Mouse (Mus musculus) heart, embryonic 15.5 days (tissue): ENCODE data around the gene Ago4. TPM values are rescaled to one million over a fixed set of nuclear protein-coding genes. Genes with fewer than 3 reads are reported as not detected.
A peak's percentile ranks its signal among the peaks of the same experiment; 100 is the strongest.

Experiments used
- ATAC-seq: fragments of 200-750 bp; cut with Nextera tagmentation; replicated peaks from 2 replicates; pipeline ENCODE4 v1.8.0; 2017; ENCODE audit warnings: low read depth, moderate TSS enrichment; ENCODE audit not compliant: insufficient number of reproducible peaks, insufficient read depth, low FRiP score
- H3K27ac ChIP-seq: fragments of 300-500 bp; sonication (generic); 2 replicates; pipeline ENCODE4 v1.5.1; 2015; ENCODE audit warnings: mild to moderate bottlenecking, inconsistent platforms
- H3K27me3 ChIP-seq: fragments of 300-500 bp; sonication (generic); 2 replicates; pipeline ENCODE4 v1.6.1; 2015; ENCODE audit warnings: inconsistent platforms
- H3K36me3 ChIP-seq: fragments of 300-500 bp; sonication (generic); 2 replicates; pipeline ENCODE4 v1.6.1; 2015; ENCODE audit warnings: mild to moderate bottlenecking, inconsistent platforms
- H3K4me1 ChIP-seq: fragments of 300-500 bp; sonication (generic); replicated peaks from 2 replicates; pipeline ENCODE4 v1.6.1; 2015; ENCODE audit warnings: inconsistent platforms
- H3K4me2 ChIP-seq: fragments of 300-500 bp; sonication (generic); 2 replicates; pipeline ENCODE4 v1.6.1; 2015; ENCODE audit warnings: inconsistent platforms, mild to moderate bottlenecking, moderate library complexity
- H3K4me3 ChIP-seq: fragments of 300-500 bp; sonication (generic); 2 replicates; pipeline ENCODE4 v1.5.1; 2015; ENCODE audit warnings: mild to moderate bottlenecking, inconsistent platforms
- H3K9ac ChIP-seq: fragments of 300-500 bp; sonication (generic); 2 replicates; pipeline ENCODE4 v1.6.1; 2015; ENCODE audit warnings: mild to moderate bottlenecking, inconsistent platforms
- H3K9me3 ChIP-seq: fragments of 300-500 bp; sonication (generic); replicated peaks from 2 replicates; pipeline ENCODE4 v1.6.1; 2016; ENCODE audit warnings: inconsistent platforms
- WGBS: fragments of 180-500 bp; shearing (Covaris S2); methylation state at CpG from one replicate; pipeline ENCODE4 v1.1.7; 2015; ENCODE audit warnings: mixed read lengths; 5-methylcytosine and 5-hydroxymethylcytosine counted together
- microRNA-seq: library from miRNA; unstranded; fragments of <30 nt; microRNA quantifications from one replicate; pipeline ENCODE4, GENCODE M21; 2016
- polyA plus RNA-seq: library from polyadenylated mRNA; unstranded; fragments of >200 nt; fragmentation: Nextera tagmentation; extraction: Ambion mirVana; gene quantifications from 2 replicates; pipeline ENCODE4 v1.2.1, GENCODE M21; 2015

Gene Ago4
- polyA plus RNA-seq, 1 experiment from 2014 or later = 0.97 TPM

DNA sequence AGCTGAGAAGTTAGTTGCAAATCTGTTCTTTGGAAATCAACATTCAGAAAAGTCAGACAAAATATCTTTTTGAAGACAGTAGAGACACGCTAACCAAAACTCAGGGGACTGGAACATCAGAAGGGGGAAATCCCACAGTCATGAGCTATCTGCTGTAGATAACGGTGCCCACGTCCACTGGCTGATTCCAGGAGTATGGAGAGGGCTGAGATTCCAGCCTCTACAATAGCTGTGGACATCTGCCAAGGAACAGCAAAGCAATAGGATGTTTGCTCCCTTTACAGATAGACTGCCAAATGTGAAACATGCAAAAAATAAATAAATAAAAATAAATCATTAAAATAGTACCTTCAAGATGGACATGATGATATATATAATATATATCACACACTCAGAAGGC lies 88.7 kb downstream of the Ago4 start:
- Histone ChIP-seq H3K4me3 (no peak overlapping the region), H3K9ac (no peak overlapping the region), H3K36me3 (peaks cover 46% of the 10 kb centered on the region), H3K9me3 (no peaks in the 10 kb centered on the region), H3K27ac (0 out of 2 replicates have a peak overlapping the region, but pooled peaks have one; percentile 12), H3K4me1 (peaks cover 6% of the 10 kb centered on the region), H3K27me3 (no peaks in the 10 kb centered on the region), H3K4me2 (peak overlapping the region; percentile 15; the same call in 1 of the 2 replicates)
- 29% methylated on average over 3 of the region's 3 CpGs for WGBS
- 0 out of 2 replicates have a peak, but pooled peaks have one; percentile 53 for ATAC-seq

Small RNA genes lying within 50 kb of the gene (microRNA-seq; reads per million reads assigned to microRNA genes)
- gene Mir7119 = not detected

Other genes with a start within 250 kb of the Ago4 start
- 5.2 and 10.9 TPM in 2 replicates for gene Col8a2, start 246.7 kb downstream of the Ago4 start, polyA plus RNA-seq
- gene Adprhl2, start 211.8 kb downstream of the Ago4 start, polyA plus RNA-seq = 30.4 and 44.9 TPM in 2 replicates
- gene Tekt2, start 207.8 kb downstream of the Ago4 start, polyA plus RNA-seq = 1.1 and 2.4 TPM in 2 replicates
- gene Ago3, start 103.9 kb downstream of the Ago4 start, polyA plus RNA-seq = 11.5 and 13.9 TPM in 2 replicates
- gene Ago1, start 64.9 kb downstream of the Ago4 start, polyA plus RNA-seq = 1.9 and 2.5 TPM in 2 replicates
- 17.1 and 19.8 TPM in 2 replicates for gene Clspn, start 23.5 kb upstream of the Ago4 start, polyA plus RNA-seq
- gene 5730409E04Rik, start 76.3 kb upstream of the Ago4 start, polyA plus RNA-seq = 1.8 and 2.4 TPM in 2 replicates
- gene Psmb2, start 144.2 kb upstream of the Ago4 start, polyA plus RNA-seq = 358 and 375 TPM in 2 replicates
- gene Tfap2e, start 202.8 kb upstream of the Ago4 start, polyA plus RNA-seq = not detected in 2 replicates
- 18.6 and 25.8 TPM in 2 replicates for gene Ncdn, start 220.0 kb upstream of the Ago4 start, polyA plus RNA-seq
- 20.2 and 21.9 TPM in 2 replicates for gene AU040320, start 220.1 kb upstream of the Ago4 start, polyA plus RNA-seq